Mouse (Mus musculus) cerebellum, postnatal 10 days (tissue): ENCODE data around the gene Slc7a15.

Source experiments
- DNase-seq, 2 experiments: peaks; one replicate each; pipeline ENCODE4 v3.0.0; 2021; ENCODE audit warnings: mixed read lengths in 2 of 2

The Slc7a15 gene

DNA sequence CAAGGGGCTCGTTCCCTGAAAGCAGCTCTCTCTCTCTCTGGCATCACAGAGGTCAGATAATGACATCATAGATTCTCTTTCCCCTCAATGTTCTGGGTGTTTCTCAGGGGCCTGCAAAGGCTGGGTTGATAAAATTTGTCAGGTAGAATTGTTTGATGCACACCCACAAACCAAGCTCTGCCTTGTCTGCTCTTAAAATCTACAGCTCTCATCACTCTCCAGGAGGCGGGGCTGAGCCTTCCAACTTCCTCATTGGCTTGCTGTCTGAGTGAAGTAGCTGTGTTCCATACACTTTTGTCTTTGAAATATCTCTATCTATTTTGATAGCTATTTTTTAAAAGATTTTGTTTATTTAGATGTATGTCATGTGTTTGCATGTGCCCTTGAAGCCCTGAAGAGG, 116.7 kb downstream of the Slc7a15 start:
- no peak for DNase-seq
